Mouse (Mus musculus) gastrocnemius, adult 2 months (tissue): ENCODE measurements around the gene Bcl9l. TPM values are rescaled to one million over a fixed set of nuclear protein-coding genes. Genes with fewer than 3 reads are reported as not detected.

Source experiments
- DNase-seq: peaks from one replicate; pipeline ENCODE4 v3.0.0; 2022
- H3K27ac ChIP-seq: fragments of 200-600 bp; 2 replicates; pipeline ENCODE4 v1.8.1; 2022; ENCODE audit warnings: mild to moderate bottlenecking
- H3K4me3 ChIP-seq: fragments of 200-600 bp; 2 replicates; pipeline ENCODE4 v1.8.1; 2022; ENCODE audit warnings: mild to moderate bottlenecking, moderate library complexity
- CTCF ChIP-seq: fragments of 200-600 bp; IDR thresholded peaks from 2 replicates; pipeline ENCODE4 v1.8.1; 2022; ENCODE audit warnings: antibody characterized with exemption, mild to moderate bottlenecking, moderate library complexity
- intact Hi-C: fragments of 180-260 bp; cut with DNase I; formaldehyde crosslinking; loops from one replicate; pipeline ENCODE4 v1.15.1; 2025
- total RNA-seq, 2 experiments: library from RNA; stranded (reverse); gene quantifications; 2 replicates each; pipeline ENCODE4 v1.2.3; 2021

Bcl9l gene
- total RNA-seq, 2 experiments from 2014 or later = 38.3 to 43.6 TPM

- H3K4me3 ChIP-seq = peak overlapping the region; percentile 63
- peak; percentile 85 for DNase-seq
- intact Hi-C loops = no loop called here
These were observed 11.7 kb downstream of the Bcl9l start for GRCm38 (mm10) chr9:44494261-44494862.

DNA sequence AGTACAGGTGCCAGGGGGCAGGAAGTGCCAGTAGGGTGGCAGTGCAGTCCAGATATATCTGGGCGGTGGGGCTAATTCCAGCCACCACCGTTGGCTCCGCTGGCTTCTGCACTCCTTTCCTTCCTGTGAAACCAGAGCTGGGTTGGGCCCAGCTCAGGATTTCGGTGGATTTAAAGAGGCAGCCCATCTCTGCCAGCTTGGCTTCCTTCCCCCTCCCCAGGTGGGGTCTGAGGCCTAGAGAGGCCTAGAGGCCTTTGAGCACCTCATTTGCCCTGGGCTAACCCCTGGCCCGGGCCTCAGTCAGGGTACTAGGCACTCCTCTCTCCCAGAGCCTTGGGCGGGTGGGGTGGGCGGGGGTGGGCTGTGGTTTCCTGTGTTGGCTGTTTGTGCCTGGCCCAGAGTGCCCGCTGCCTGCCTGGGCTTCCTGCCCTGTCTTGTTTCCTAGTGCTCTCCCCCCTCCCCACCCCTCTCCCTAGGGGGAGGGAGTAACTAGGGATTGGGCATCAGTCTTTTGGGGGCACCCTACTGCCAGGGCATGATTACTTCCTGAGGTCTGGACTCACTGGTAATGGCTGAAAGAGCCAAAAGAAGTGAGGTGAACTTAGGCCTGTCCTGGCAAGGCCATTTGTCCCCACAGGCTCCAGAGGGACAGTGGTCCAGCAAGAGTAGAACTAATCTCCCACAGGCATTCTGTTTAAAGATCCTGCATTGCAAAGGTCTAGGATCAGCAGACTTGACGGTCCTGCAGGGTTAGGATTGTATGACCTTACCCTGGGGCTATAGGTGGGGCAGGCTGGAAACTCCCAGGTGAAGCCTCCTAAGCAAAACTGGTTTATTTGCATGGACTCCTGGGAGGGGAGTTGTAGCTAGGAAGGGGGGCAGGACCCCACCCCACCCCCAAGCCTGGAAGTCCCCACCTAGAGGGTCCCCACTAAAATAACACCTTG is 12.5 kb downstream of the Bcl9l start:
- H3K4me3 ChIP-seq = peak overlapping the region; percentile 63
- TF ChIP-seq CTCF = no peak
- peak; percentile 84 for DNase-seq
- intact Hi-C loops = no loop called here
- peak overlapping the region; percentile 97 for H3K27ac ChIP-seq

More at GRCm38 (mm10) chr9:44494261-44494862, 11.7 kb downstream of the Bcl9l start:
- TF ChIP-seq CTCF = no peak
- H3K27ac ChIP-seq = peak overlapping the region; percentile 97

GRCm38 (mm10) chr9:44495810-44496344 is 13.3 kb downstream of the Bcl9l start:
- TF ChIP-seq CTCF = no peak
- no peak overlapping the region; the same call in 1 of the 2 replicates for H3K4me3 ChIP-seq
- intact Hi-C loops = no loop called here
- H3K27ac ChIP-seq = peak overlapping the region; percentile 97
- no peak for DNase-seq

DNA sequence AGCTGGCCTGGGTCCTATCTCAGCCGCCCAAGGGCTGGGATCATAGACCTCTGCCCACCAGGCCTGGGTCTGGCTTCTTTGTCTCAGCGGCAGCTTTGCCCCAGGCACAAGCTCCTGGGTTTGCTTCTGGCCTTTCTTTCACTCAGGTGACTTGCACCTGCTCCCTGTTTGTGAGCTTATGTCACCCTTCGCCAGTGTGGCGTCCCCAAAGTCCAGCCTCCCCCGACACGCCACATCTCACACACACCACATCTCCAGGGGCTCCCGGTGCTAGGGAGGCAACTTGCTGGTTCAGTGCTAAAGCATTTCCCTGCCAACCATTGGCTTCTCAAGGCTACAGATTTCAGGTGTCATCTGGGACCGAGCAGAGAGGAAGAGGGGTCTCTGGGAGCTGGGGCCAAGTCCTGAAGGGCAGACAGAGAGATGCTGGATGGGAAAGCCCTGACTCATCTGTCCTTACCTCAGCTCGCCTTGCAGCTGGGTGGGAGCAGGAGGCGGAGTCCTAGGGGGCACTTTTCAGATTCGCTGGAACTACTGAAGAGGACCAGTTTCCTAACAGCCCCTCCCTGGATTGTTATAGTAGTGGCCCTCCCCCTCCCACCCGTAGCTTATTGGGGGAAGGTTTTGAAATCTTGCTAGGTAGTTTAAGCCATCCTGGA is 14.3 kb downstream of the Bcl9l start:
- intact Hi-C loops = no loop called here
- Histone ChIP-seq H3K27ac (peak overlapping the region; percentile 97), H3K4me3 (peak overlapping the region; percentile 11; the same call in 1 of the 2 replicates)
- TF ChIP-seq CTCF = no peak
- peak; percentile 19 for DNase-seq

GRCm38 (mm10) chr9:44497624-44498377 is 15.2 kb downstream of the Bcl9l start:
- TF ChIP-seq CTCF = no peak
- intact Hi-C loops = no loop called here
- peak; percentile 62 for DNase-seq
- Histone ChIP-seq H3K4me3 (peak overlapping the region; percentile 67), H3K27ac (peak overlapping the region; percentile 97)

- peak; percentile 88 for DNase-seq
- peak overlapping the region; percentile 67 for H3K4me3 ChIP-seq
- TF ChIP-seq CTCF = peak; percentile 59
- peak overlapping the region; percentile 97 for H3K27ac ChIP-seq
- intact Hi-C loops = loop anchor here (1.0 kb wide), 1 partner anchor 15 kb away; no protein-coding TSS in a partner anchor
These were observed 16.1 kb downstream of the Bcl9l start for GRCm38 (mm10) chr9:44498421-44499355.

- Histone ChIP-seq H3K4me3 (peak overlapping the region; percentile 67), H3K27ac (peak overlapping the region; percentile 97)
- TF ChIP-seq CTCF = no peak
- intact Hi-C loops = loop anchor here (1.0 kb wide), 1 partner anchor 16 kb away; no protein-coding TSS in a partner anchor
- peak; percentile 88 for DNase-seq
These were observed 16.9 kb downstream of the Bcl9l start for GRCm38 (mm10) chr9:44499356-44500162.

DNA sequence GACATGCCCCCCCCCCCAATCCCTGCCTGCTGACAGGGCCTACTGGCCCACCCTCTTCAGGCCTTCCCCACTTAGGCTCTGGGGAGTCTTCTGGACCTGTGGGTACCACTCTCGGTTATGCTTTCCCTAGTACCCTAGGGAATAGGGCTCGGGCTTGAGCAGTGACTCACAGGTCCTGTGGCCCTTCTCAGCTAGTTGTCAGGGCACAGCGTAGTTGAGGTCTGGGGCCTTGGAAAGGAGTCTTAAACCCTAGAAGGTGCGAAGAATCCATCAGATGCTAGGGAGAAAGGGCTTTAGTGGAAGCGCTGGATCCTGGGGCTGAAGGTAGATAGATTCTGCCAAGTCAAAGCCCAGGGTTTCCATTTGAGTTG is 17.5 kb downstream of the Bcl9l start:
- no peak for DNase-seq
- Histone ChIP-seq H3K27ac (peak overlapping the region; percentile 97), H3K4me3 (peak overlapping the region; percentile 67)
- TF ChIP-seq CTCF = no peak
- intact Hi-C loops = no loop called here

DNA sequence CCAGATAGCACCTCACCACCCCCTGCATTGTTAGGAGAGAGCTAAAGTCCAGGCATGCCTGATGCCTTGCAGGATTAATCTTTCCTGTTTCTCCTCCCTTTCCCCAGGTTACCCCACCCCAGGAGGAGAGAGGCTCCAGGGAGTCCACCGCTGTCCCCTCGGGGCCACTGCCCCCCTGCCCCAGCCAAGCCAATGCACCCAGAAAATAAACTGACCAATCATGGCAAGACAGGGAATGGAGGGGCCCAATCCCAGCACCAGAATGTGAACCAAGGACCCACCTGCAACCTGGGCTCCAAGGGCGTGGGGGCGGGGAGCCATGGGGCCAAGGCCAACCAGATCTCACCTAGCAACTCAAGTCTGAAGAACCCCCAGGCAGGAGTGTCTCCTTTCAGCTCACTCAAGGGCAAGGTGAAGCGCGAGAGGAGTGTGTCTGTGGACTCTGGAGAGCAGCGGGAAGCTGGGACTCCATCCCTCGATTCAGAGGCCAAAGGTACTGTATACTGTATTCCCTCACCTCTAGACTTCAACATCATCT is 18.1 kb downstream of the Bcl9l start:
- intact Hi-C loops = no loop called here
- Histone ChIP-seq H3K27ac (peak overlapping the region; percentile 97), H3K4me3 (peak overlapping the region; percentile 67)
- no peak for TF ChIP-seq CTCF
- DNase-seq = peak; percentile 40
